Mouse (Mus musculus) 416B (cell line): ENCODE results near the gene Apcs.
A peak's percentile ranks its signal among the peaks of the same experiment; 100 is the strongest.

Source experiments
- DNase-seq: peaks from one replicate; pipeline ENCODE4 v3.0.0; 2011; ENCODE audit warnings: low read depth

The Apcs gene

GRCm38 (mm10) chr1:172894777-172895357 is at the start of gene Apcs:
Apcs (minus strand) TSS chr1:172895041.
- no peak for DNase-seq

- no peak for DNase-seq
These were observed 37.4 kb upstream of the Apcs start for GRCm38 (mm10) chr1:172932197-172932596.

- DNase-seq: no peak
These were observed 23.6 kb upstream of the Apcs start for GRCm38 (mm10) chr1:172918450-172918849.

GRCm38 (mm10) chr1:172917115-172917514 is 22.3 kb upstream of the Apcs start:
- no peak for DNase-seq

- peak; percentile 8 for DNase-seq
These were observed 8.5 kb upstream of the Apcs start for GRCm38 (mm10) chr1:172903313-172903712.

- DNase-seq: no peak
These were observed 594 bp upstream of the Apcs start for GRCm38 (mm10) chr1:172895435-172895834.

- DNase-seq: no peak
These were observed 18.2 kb downstream of the Apcs start for GRCm38 (mm10) chr1:172876675-172877074.

- no peak for DNase-seq
These were observed 19.6 kb downstream of the Apcs start for GRCm38 (mm10) chr1:172875265-172875664.

- no peak for DNase-seq
These were observed 46.7 kb downstream of the Apcs start for GRCm38 (mm10) chr1:172848171-172848570.

GRCm38 (mm10) chr1:172847044-172847761 is 47.6 kb downstream of the Apcs start:
- no peak for DNase-seq
